Mouse (Mus musculus): Measurements from ENCODE around the gene Arglu1. TPM values are rescaled to one million over a fixed set of nuclear protein-coding genes. Genes with fewer than 3 reads are reported as not detected.

Gene Arglu1
- polyA plus RNA-seq, 1 experiment from 2014 or later: 175 TPM

DNA sequence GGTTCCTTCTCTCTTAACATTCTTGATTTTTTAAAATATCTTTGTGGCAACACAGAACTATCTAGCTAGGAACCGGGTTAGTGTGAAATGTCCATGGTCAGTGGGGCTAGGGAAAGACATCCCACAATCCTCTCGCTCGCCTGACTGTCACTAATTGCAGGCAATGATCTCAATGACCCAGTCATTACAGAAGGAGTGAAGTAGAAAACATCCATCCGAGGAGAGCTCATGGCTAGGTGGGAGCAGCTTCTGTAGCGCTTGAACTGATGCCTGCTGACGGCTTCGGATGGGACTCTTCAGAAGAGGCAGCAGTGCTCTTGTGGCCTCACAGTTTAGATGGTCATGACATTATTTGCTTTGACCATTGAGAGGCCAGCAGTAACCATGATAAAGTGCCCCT is 58.9 kb downstream of the Arglu1 start:
- no peak overlapping the region for H3K4me3 ChIP-seq
- H3K27ac ChIP-seq: no peak overlapping the region
- peaks cover 79% of the 10 kb centered on the region for H3K36me3 ChIP-seq
- WGBS: 68% methylated on average over 7 of the region's 7 CpGs
- no peaks in the 10 kb centered on the region for H3K27me3 ChIP-seq (ENCODE audit: low read depth, poor library complexity, severe bottlenecking)
- DNase-seq (ENCODE audit: low spot score): no peak
- H3K4me1 ChIP-seq: 0 out of 2 replicates have a peak, but pooled peaks cover 2% of the 10 kb centered on the region
- H3K9me3 ChIP-seq (replicated peaks): no peaks in the 10 kb centered on the region

DNA sequence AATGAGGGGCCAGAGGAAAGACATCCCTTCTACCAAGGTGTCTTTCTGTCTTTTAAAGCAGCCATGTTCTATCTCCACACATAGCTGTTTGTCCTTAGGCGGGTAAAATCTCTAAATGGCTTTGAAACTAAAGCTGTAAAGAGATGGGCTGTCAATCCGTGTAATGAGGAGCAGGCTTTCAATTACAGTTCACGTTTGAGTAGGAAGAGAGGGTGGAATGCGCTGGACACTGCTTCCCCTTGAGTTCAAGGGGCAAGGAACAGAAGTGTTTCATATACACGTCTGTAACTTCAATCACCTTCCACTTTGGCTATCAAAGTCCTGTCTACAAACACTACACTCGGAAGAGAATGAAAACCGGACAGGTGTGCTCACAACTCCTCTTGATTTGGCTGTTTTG is 66.3 kb downstream of the Arglu1 start:
- no peak overlapping the region for H3K4me3 ChIP-seq
- peaks cover 64% of the 10 kb centered on the region for H3K36me3 ChIP-seq

DNA sequence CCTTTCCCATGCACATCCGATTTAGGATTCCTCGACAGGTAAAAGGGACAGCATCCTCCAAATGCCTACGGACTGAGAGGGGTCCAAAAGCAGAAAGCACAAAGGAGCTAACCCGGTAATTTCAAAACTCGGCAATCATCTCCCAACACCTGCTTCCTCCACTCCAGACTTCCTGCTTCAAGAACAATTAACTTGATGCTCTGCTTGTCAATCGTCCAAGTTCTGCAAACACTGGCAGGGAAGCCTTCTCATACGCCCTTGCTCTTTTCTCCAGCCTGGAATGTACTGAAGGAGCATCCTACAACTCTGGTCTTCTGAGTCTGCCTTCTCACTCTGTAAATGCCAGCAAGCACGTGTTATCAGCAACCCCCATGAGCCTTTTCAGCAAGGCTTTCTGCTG is 66.8 kb downstream of the Arglu1 start:
- H3K9me3 ChIP-seq (replicated peaks): no peaks in the 10 kb centered on the region
- no peaks in the 10 kb centered on the region for H3K27me3 ChIP-seq (ENCODE audit: low read depth, poor library complexity, severe bottlenecking)
- 57% methylated on average over 8 of the region's 8 CpGs for WGBS
- H3K27ac ChIP-seq: peak overlapping the region; percentile 66
- H3K4me3 ChIP-seq: no peak overlapping the region
- no peak for DNase-seq (ENCODE audit: low spot score)
- H3K36me3 ChIP-seq: peaks cover 63% of the 10 kb centered on the region
- H3K4me1 ChIP-seq: peaks cover 54% of the 10 kb centered on the region

More for the DNA sequence above, 66.3 kb downstream of the Arglu1 start:
- DNase-seq (ENCODE audit: low spot score): no peak
- no peaks in the 10 kb centered on the region for H3K9me3 ChIP-seq (replicated peaks)
- peaks cover 49% of the 10 kb centered on the region for H3K4me1 ChIP-seq
- 14% methylated on average over 7 of the region's 7 CpGs for WGBS
- no peaks in the 10 kb centered on the region for H3K27me3 ChIP-seq (ENCODE audit: low read depth, poor library complexity, severe bottlenecking)
- peak overlapping the region; percentile 66 for H3K27ac ChIP-seq

DNA sequence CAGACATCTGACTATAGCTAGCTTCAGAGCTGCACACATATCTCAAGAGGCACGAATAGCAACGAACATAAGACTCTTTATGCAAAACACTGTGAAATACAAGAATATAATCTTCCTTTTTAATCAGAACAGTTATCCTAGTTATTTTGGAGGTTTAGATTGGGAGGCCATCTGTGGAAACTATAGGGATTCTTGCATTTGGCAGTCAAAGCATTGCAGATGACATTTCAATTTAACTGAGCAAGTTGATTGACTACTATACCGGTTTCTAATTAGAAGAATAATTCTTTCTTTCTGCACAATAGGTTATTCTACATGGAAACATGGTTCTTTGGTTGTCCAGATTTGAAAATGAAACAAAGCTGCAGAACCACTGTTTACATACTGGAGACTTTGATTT is 67.8 kb downstream of the Arglu1 start:
- peaks cover 60% of the 10 kb centered on the region for H3K36me3 ChIP-seq
- no peak for DNase-seq (ENCODE audit: low spot score)
- H3K4me3 ChIP-seq: no peak overlapping the region
- H3K9me3 ChIP-seq (replicated peaks): no peaks in the 10 kb centered on the region
- H3K27me3 ChIP-seq (ENCODE audit: low read depth, poor library complexity, severe bottlenecking): no peaks in the 10 kb centered on the region
- peaks cover 57% of the 10 kb centered on the region for H3K4me1 ChIP-seq
- no peak overlapping the region for H3K27ac ChIP-seq
- WGBS: 93% methylated on average over 3 of the region's 3 CpGs

DNA sequence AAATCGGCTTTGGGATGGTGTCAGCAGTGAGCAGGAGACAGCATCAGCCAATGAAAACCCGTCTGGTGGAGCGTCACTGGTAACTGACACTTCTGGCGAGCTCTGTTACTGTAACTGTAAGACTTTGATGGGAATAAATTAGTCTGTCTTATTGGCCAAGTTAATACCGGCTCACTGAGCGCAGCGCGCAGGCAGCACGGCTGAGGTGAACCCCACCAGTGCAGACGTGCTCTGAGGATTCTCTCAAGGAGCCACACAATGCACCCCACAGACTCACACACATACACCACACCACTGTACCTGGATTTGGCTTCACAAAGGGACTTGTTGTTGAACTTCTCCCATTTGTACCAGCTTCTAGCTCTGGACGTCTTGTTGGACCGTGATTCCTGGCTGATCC is 68.3 kb downstream of the Arglu1 start:
- no peaks in the 10 kb centered on the region for H3K27me3 ChIP-seq (ENCODE audit: low read depth, poor library complexity, severe bottlenecking)
- H3K27ac ChIP-seq: no peak overlapping the region
- H3K36me3 ChIP-seq: peaks cover 61% of the 10 kb centered on the region
- no peak overlapping the region for H3K4me3 ChIP-seq
- DNase-seq (ENCODE audit: low spot score): no peak
- peaks cover 59% of the 10 kb centered on the region for H3K4me1 ChIP-seq
- 94% methylated on average over 12 of the region's 12 CpGs for WGBS
- H3K9me3 ChIP-seq (replicated peaks): no peaks in the 10 kb centered on the region

DNA sequence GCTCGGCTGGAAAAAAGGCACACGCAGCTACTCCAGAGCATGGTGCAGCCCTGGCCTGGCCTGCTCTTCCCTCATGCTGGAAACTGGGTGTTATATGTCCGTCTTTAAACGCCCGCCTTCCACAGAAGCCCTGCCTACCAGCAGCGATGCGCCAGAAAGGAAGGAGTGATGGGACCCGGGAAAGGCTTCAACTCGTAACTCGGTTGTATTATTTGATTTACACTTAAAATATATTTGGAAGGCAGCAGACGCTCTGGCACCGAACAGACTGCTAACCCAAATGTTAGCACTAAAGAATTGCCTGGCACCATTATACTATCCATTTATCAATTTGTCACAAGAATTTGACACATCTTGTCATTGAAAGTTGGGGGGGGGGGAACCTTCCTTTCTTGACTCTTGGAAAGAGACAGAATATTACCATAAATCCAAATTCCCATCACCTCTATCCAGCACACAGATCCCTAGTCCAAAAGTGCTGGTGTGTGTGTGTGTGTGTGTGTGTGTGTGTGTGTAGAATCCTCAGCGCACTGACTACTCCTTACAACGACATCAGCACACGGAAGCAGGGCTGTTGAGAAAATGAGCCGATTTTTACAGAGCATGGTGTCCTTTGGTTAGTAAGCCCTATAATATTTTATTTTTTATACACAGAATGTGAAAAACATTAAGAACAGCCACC is 68.9 kb downstream of the Arglu1 start:
- no peaks in the 10 kb centered on the region for H3K27me3 ChIP-seq (ENCODE audit: low read depth, poor library complexity, severe bottlenecking)
- 90% methylated on average over 16 of the region's 16 CpGs for WGBS
- H3K27ac ChIP-seq: peak overlapping the region; percentile 84; the same call in 1 of the 2 replicates
- H3K4me3 ChIP-seq: no peak overlapping the region
- no peak for DNase-seq (ENCODE audit: low spot score)
- H3K9me3 ChIP-seq (replicated peaks): no peaks in the 10 kb centered on the region
- H3K36me3 ChIP-seq: peaks cover 62% of the 10 kb centered on the region
- H3K4me1 ChIP-seq: peaks cover 66% of the 10 kb centered on the region

DNA sequence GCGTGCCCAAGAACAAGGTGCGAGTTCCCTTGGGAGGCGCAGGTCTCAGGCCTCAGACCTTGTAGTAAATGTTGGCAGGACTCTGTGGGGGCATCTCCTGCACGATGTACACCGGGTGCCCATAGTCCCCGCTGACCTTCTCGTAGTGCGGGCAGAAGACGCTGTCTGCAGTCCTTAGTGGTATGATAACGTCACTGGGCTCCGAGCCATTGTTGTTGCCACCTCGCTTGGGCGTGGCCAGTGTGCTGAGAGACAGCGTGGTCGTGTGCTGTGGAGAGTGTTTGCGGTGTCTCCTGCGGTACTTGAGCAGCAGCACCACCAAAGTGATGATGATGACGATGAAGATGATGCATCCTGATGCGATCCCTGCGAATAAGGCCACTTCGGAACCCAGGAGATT is 69.8 kb downstream of the Arglu1 start:
- H3K4me1 ChIP-seq: peaks cover 68% of the 10 kb centered on the region
- peaks cover 55% of the 10 kb centered on the region for H3K36me3 ChIP-seq
- H3K9me3 ChIP-seq (replicated peaks): no peaks in the 10 kb centered on the region
- peak overlapping the region; percentile 84 for H3K27ac ChIP-seq
- 92% methylated on average over 21 of the region's 21 CpGs for WGBS
- H3K4me3 ChIP-seq: no peak overlapping the region
- no peak for DNase-seq (ENCODE audit: low spot score)
- no peaks in the 10 kb centered on the region for H3K27me3 ChIP-seq (ENCODE audit: low read depth, poor library complexity, severe bottlenecking)

DNA sequence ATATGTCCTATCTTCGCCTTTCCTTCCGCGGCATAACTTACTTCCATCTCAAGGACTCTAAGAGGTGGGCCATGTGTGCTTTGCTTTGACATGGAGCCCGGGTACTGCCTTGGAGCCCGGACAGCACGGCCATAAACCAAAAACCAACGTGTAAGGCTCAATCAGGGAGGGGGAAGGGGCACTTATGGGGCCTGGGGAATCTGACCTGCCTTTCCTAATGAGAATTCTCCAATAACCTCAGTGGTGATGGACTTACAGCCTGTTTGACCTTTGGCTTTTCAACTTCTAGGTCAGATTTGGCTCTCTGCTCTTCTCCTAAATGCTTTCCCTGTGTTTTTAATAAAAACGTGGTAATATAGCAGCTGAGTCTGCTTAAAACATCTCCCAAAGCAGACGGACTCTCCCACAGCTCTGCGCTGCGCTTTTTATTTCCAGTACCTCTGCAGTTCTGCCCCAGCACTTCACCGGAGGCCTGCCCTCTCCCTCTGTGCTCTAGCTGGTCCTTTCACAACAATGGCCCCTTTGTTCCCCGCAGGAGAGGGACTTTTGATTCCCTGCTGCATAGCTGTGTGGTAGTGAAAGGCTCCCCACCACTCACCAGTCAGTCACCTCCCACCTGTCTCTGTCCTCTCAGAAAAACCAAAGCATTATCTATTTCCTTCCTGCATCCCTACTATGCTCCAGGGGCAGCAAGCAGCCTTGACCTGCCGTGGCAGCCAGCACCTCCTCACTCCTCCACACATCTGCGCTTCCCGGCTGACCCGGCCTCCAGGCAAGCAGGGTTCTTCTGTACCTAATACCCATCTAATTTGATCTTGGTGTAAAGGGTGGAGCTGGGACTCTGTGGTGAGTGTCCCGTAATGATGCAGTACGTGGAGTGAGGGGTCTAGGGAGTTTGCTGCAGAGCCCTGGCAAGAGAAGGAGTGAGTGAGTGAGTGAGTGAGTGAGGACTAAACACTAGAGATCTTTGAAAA is 70.8 kb downstream of the Arglu1 start:
- peak overlapping the region; percentile 84 for H3K27ac ChIP-seq
- DNase-seq (ENCODE audit: low spot score): peak; percentile 67
- no peaks in the 10 kb centered on the region for H3K27me3 ChIP-seq (ENCODE audit: low read depth, poor library complexity, severe bottlenecking)
- H3K4me1 ChIP-seq: peaks cover 59% of the 10 kb centered on the region
- peaks cover 55% of the 10 kb centered on the region for H3K36me3 ChIP-seq
- 24% methylated on average over 19 of the region's 19 CpGs for WGBS
- H3K9me3 ChIP-seq (replicated peaks): no peaks in the 10 kb centered on the region
- H3K4me3 ChIP-seq: no peak overlapping the region

Small RNA genes within 50 kb of the gene (microRNA-seq; reads per million reads assigned to microRNA genes)
- gene Mir7654: 27.0 reads per million, percentile 33 among the genes with 10 or more reads in this experiment

Other genes with a start within 250 kb of the Arglu1 start
- 27.3 and 28.5 TPM in 2 replicates for gene Efnb2, start 29.3 kb downstream of the Arglu1 start, polyA plus RNA-seq (2016; fragmentation: Nextera tagmentation; extraction: Ambion mirVana)